Mouse (Mus musculus) midbrain, embryonic 15.5 days (tissue): ENCODE measurements around the gene Cct7. TPM values are rescaled to one million over a fixed set of nuclear protein-coding genes. Genes with fewer than 3 reads are reported as not detected.
A peak's percentile ranks its signal among the peaks of the same experiment; 100 is the strongest.

Experiments used
- ATAC-seq: fragments of 200-750 bp; cut with Nextera tagmentation; replicated peaks from 2 replicates; pipeline ENCODE4 v1.8.0; 2017; ENCODE audit warnings: moderate TSS enrichment
- H3K27ac ChIP-seq: fragments of 300-500 bp; sonication (generic); 2 replicates; pipeline ENCODE4 v1.5.1; 2015; ENCODE audit warnings: mild to moderate bottlenecking, inconsistent platforms
- H3K27me3 ChIP-seq: fragments of 300-500 bp; sonication (generic); replicated peaks from 2 replicates; pipeline ENCODE4 v1.6.1; 2015; ENCODE audit warnings: inconsistent platforms
- H3K36me3 ChIP-seq: fragments of 300-500 bp; sonication (generic); replicated peaks from 2 replicates; pipeline ENCODE4 v1.6.1; 2015; ENCODE audit warnings: inconsistent platforms
- H3K4me1 ChIP-seq: fragments of 300-500 bp; sonication (generic); 2 replicates; pipeline ENCODE4 v1.6.1; 2015; ENCODE audit warnings: inconsistent platforms
- H3K4me2 ChIP-seq: fragments of 300-500 bp; sonication (generic); 2 replicates; pipeline ENCODE4 v1.6.1; 2015; ENCODE audit warnings: inconsistent platforms, mild to moderate bottlenecking, moderate library complexity
- H3K4me3 ChIP-seq: fragments of 300-500 bp; sonication (generic); 2 replicates; pipeline ENCODE4 v1.5.1; 2015; ENCODE audit warnings: mild to moderate bottlenecking, inconsistent platforms
- H3K9ac ChIP-seq: fragments of 300-500 bp; sonication (generic); 2 replicates; pipeline ENCODE4 v1.6.1; 2015; ENCODE audit warnings: mild to moderate bottlenecking, inconsistent platforms
- H3K9me3 ChIP-seq: fragments of 300-500 bp; sonication (generic); 2 replicates; pipeline ENCODE4 v1.6.1; 2016; ENCODE audit warnings: inconsistent platforms
- WGBS: fragments of 180-500 bp; shearing (Covaris S2); methylation state at CpG from one replicate; pipeline ENCODE4 v1.1.7; 2015; ENCODE audit warnings: mixed read lengths; 5-methylcytosine and 5-hydroxymethylcytosine counted together
- polyA plus RNA-seq: library from polyadenylated mRNA; unstranded; fragments of >200 nt; fragmentation: Nextera tagmentation; extraction: Ambion mirVana; gene quantifications from 2 replicates; pipeline ENCODE4 v1.2.1, GENCODE M21; 2015

The Cct7 gene
- polyA plus RNA-seq, 1 experiment from 2014 or later: 586 TPM

- H3K9me3 ChIP-seq: no peaks in the 10 kb centered on the region
- ATAC-seq: no peak
These were observed 14.1 kb downstream of the Cct7 start for GRCm38 (mm10) chr6:85465381-85465780.

GRCm38 (mm10) chr6:85469660-85470430 is 18.5 kb downstream of the Cct7 start:
- Histone ChIP-seq H3K4me1 (no peaks in the 10 kb centered on the region), H3K4me2 (no peak overlapping the region), H3K4me3 (no peak overlapping the region), H3K36me3 (peaks cover 39% of the 10 kb centered on the region), H3K9me3 (no peaks in the 10 kb centered on the region), H3K9ac (no peak overlapping the region), H3K27ac (no peak overlapping the region), H3K27me3 (no peaks in the 10 kb centered on the region)
- ATAC-seq: no peak
- WGBS: 77% methylated on average over 5 of the region's 5 CpGs

More at GRCm38 (mm10) chr6:85465381-85465780, 14.1 kb downstream of the Cct7 start:
- Histone ChIP-seq H3K4me3 (no peak overlapping the region), H3K4me1 (no peaks in the 10 kb centered on the region), H3K4me2 (no peak overlapping the region), H3K36me3 (peaks cover 73% of the 10 kb centered on the region), H3K9ac (no peak overlapping the region), H3K27me3 (no peaks in the 10 kb centered on the region), H3K27ac (no peak overlapping the region)

DNA sequence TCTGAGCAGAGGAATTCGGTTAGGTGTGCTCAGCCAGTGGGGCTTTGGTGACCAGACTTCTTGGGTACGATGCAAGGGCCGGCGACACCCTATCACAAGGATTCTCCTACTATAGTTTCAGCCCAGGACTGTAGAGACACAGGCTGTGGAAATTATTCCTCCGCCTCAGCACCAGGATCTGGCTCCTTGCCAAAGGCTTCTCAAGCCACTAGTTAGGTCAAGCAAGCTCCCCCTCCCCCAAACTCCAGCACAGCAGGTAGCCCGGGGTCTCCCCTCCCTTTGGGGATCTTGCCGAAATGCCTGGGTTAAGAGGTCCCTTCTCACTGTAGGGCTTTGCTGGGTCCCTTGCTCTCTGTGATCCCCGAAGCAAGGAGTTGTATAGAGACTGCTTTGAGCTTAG is 20.6 kb downstream of the Cct7 start:
- H3K9me3 ChIP-seq: no peaks in the 10 kb centered on the region
- peaks cover 24% of the 10 kb centered on the region for H3K36me3 ChIP-seq
- 63% methylated on average over 8 of the region's 8 CpGs for WGBS
- H3K27me3 ChIP-seq: no peaks in the 10 kb centered on the region
- H3K4me2 ChIP-seq: no peak overlapping the region
- ATAC-seq: no peak
- no peaks in the 10 kb centered on the region for H3K4me1 ChIP-seq
- no peak overlapping the region for H3K27ac ChIP-seq
- no peak overlapping the region for H3K9ac ChIP-seq
- no peak overlapping the region for H3K4me3 ChIP-seq

DNA sequence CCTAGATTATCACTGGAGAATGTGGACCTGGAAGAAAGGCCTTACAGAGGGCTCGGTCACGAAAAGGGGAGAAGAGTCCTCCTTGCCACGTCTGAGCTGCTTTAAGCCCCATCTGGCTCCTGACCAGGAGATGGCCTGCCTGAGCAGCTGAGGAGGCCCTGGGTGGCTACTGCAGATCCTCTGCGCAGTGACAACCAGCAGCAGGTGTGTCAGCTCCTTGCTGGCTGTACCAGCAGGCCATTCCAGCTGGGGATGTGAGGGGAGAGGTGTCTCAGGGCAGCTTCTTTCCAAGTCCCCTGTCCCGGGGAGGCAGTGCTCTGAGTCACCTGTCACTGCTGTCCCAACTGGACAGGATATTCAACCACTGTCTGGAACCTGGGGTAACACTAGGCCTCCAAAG is 21.2 kb downstream of the Cct7 start:
- no peaks in the 10 kb centered on the region for H3K4me1 ChIP-seq
- no peak overlapping the region for H3K4me3 ChIP-seq
- no peaks in the 10 kb centered on the region for H3K27me3 ChIP-seq
- peaks cover 18% of the 10 kb centered on the region for H3K36me3 ChIP-seq
- H3K4me2 ChIP-seq: no peak overlapping the region
- ATAC-seq: no peak
- H3K9me3 ChIP-seq: no peaks in the 10 kb centered on the region
- H3K9ac ChIP-seq: no peak overlapping the region
- no peak overlapping the region for H3K27ac ChIP-seq
- 61% methylated on average over 5 of the region's 5 CpGs for WGBS

DNA sequence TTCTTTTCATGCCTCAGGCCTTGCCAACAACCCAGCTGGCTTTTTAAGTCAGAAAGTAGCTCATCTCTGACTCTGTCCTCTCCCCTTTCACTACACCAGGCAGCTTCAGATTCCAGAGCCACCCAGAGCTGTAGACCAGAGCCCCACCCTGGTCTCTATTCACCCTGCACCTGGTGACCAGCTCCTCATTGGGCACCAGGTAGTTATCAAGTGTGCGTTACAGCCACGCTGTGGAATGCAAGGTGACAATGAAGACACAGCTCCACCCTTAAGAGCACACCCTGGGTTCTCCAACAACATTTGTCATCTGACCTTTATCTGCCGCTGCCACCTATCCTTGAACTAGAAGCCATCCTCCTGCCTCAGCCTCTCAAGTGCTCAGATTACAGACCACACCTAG is 24.3 kb downstream of the Cct7 start:
- 90% methylated on average over 3 of the region's 3 CpGs for WGBS
- Histone ChIP-seq H3K4me1 (no peaks in the 10 kb centered on the region), H3K4me2 (no peak overlapping the region)

DNA sequence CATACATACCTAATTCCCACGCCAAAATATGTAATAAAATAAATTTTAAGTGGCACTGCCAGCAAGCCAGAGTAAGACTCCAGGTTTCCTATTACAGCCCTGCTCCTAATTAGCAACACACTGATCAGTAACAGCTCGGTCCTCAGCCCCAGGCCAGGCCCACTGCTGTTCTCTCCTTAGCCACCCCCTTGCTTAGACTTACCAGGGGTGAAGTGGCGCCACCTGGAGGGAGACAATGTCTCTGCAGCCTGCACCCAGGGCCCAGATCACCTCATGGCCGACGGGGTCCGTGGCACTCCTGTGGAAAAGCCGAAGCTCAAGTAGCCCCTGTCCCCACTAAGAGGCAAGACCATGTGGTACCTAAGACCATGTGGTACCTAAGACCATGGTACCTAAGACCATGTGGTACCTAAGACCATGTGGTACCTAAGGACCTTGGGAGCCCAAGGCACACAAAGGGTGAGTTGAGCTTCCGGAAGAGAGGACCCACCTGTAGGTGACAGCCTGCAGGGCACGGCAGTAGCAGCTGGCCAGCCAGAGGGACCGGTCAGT is 26.1 kb downstream of the Cct7 start:
- Histone ChIP-seq H3K4me1 (no peaks in the 10 kb centered on the region), H3K4me3 (no peak overlapping the region), H3K4me2 (no peak overlapping the region), H3K27ac (no peak overlapping the region), H3K9me3 (no peaks in the 10 kb centered on the region), H3K9ac (no peak overlapping the region), H3K27me3 (no peaks in the 10 kb centered on the region), H3K36me3 (0 out of 2 replicates have a peak, but pooled peaks cover 8% of the 10 kb centered on the region)
- peak; percentile 35; the same call in 1 of the 2 replicates for ATAC-seq
- 46% methylated on average over 10 of the region's 10 CpGs for WGBS

More for the DNA sequence above, 24.3 kb downstream of the Cct7 start:
- no peaks in the 10 kb centered on the region for H3K9me3 ChIP-seq
- ATAC-seq: no peak
- 0 out of 2 replicates have a peak, but pooled peaks cover 8% of the 10 kb centered on the region for H3K36me3 ChIP-seq
- no peak overlapping the region for H3K9ac ChIP-seq
- H3K27ac ChIP-seq: no peak overlapping the region
- no peaks in the 10 kb centered on the region for H3K27me3 ChIP-seq
- H3K4me3 ChIP-seq: no peak overlapping the region

DNA sequence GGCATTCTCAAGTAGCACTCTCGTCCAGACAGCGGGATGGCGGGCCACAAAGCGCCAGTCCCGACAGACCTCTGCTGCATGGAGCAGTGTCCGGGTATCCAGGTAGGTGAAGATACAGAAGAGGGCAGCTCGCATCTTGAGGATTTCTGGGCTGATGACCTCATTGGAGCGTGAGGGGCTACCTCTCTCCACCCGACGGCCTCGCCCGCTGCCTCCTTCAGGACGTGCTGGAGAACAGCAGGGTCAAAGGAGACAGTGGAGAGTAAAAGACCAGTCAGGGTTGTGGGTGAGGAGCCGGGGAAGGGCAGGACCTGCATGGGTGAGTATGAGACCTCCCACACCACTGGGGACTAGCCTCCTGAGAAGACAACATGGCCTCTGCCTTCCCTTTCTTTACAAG is 27.1 kb downstream of the Cct7 start:
- no peak overlapping the region for H3K9ac ChIP-seq
- no peak overlapping the region for H3K4me2 ChIP-seq
- no peak overlapping the region for H3K4me3 ChIP-seq
- H3K4me1 ChIP-seq: no peaks in the 10 kb centered on the region
- ATAC-seq: no peak
- no peaks in the 10 kb centered on the region for H3K27me3 ChIP-seq
- H3K36me3 ChIP-seq: 0 out of 2 replicates have a peak, but pooled peaks cover 5% of the 10 kb centered on the region
- H3K9me3 ChIP-seq: no peaks in the 10 kb centered on the region
- WGBS: 58% methylated on average over 14 of the region's 14 CpGs
- no peak overlapping the region for H3K27ac ChIP-seq

GRCm38 (mm10) chr6:85479979-85480378 is 28.7 kb downstream of the Cct7 start:
- H3K4me1 ChIP-seq: peaks cover 13% of the 10 kb centered on the region
- peaks cover 15% of the 10 kb centered on the region for H3K27me3 ChIP-seq
- H3K4me2 ChIP-seq: no peak overlapping the region
- 83% methylated on average over 5 of the region's 5 CpGs for WGBS
- ATAC-seq: no peak
- H3K9me3 ChIP-seq: no peaks in the 10 kb centered on the region
- no peak overlapping the region for H3K27ac ChIP-seq
- no peak overlapping the region for H3K9ac ChIP-seq
- no peaks in the 10 kb centered on the region for H3K36me3 ChIP-seq
- no peak overlapping the region for H3K4me3 ChIP-seq

DNA sequence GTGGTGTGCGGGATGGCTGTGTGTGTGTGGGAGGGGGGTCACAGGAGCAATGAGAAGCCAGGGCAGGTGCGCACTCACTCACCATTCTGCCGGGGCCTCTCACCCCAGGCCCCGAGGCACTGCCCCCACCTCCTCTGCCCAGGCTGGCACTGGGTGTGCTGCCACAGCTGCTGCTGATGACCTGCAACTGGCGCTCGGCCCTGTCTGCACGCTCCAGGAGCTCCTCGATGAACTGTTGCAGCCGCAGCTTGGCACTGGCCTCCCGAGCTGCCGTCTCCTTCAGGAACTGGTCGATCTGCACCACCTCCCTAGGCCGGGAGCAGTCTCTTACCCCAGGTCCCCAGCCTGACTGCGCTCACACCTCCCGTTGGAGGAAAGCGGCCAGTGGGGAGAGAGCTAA is 29.4 kb downstream of the Cct7 start:
- Histone ChIP-seq H3K4me1 (peaks cover 13% of the 10 kb centered on the region), H3K36me3 (no peaks in the 10 kb centered on the region), H3K9ac (no peak overlapping the region), H3K27me3 (peaks cover 22% of the 10 kb centered on the region), H3K4me2 (no peak overlapping the region), H3K9me3 (no peaks in the 10 kb centered on the region), H3K27ac (no peak overlapping the region), H3K4me3 (no peak overlapping the region)
- 71% methylated on average over 16 of the region's 16 CpGs for WGBS
- ATAC-seq: no peak

- Histone ChIP-seq H3K27me3 (peaks cover 35% of the 10 kb centered on the region), H3K4me1 (peaks cover 13% of the 10 kb centered on the region), H3K9ac (peak overlapping the region; percentile 15; the same call in 1 of the 2 replicates), H3K27ac (no peak overlapping the region), H3K4me3 (peak overlapping the region; percentile 36), H3K4me2 (peak overlapping the region; percentile 53), H3K9me3 (no peaks in the 10 kb centered on the region), H3K36me3 (no peaks in the 10 kb centered on the region)
- WGBS: 5% methylated on average over 86 of the region's 92 CpGs
- peak; percentile 40; the same call in 1 of the 2 replicates for ATAC-seq
These were observed 32.8 kb downstream of the Cct7 start for GRCm38 (mm10) chr6:85483843-85484721.

DNA sequence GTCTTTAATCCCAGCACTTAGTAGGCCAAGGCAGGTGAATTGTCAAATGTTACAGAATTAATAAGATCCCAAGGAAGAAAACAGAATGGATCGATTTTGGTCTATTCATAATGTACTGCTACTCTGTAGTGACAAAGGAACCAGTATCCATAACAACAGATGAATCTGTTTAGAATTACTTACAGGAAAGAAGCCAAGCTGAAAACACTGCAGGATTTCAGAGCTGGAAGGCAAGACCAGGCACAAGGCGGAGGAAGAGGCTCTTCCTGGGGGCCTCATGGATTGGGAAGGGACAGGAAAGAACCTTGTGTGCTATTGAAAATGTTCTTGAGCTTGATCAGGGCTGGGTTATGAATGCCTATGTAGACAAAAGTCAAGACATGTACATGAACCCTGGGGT is 34.4 kb downstream of the Cct7 start:
- Histone ChIP-seq H3K27me3 (peaks cover 35% of the 10 kb centered on the region), H3K4me3 (no peak overlapping the region), H3K9me3 (no peaks in the 10 kb centered on the region), H3K4me2 (no peak overlapping the region), H3K27ac (no peak overlapping the region), H3K4me1 (peaks cover 13% of the 10 kb centered on the region), H3K9ac (no peak overlapping the region), H3K36me3 (no peaks in the 10 kb centered on the region)
- WGBS: 68% methylated on average over 2 of the region's 2 CpGs
- ATAC-seq: no peak

DNA sequence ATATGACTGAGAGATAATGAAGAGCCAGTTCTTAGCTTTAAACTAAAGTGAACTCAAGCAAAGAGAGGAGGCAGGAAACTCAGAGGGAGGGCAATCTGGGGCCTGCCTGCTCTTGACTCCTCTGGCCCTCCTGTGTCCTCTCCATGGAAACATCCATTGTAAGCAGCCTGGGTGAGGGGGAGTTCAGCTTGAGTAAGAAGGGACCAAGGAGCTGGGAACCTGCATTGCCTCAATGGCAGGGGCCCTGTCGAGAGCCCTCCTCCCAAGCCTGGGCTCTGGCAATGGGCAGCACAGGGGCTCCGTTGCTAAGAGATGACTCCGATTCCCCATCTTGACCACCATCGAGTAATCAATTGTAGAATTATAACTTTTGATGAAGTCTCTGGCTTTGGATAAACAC is 37.2 kb downstream of the Cct7 start:
- Histone ChIP-seq H3K4me3 (no peak overlapping the region), H3K36me3 (no peaks in the 10 kb centered on the region), H3K4me2 (no peak overlapping the region), H3K9ac (no peak overlapping the region), H3K27ac (no peak overlapping the region), H3K27me3 (peaks cover 35% of the 10 kb centered on the region), H3K9me3 (no peaks in the 10 kb centered on the region), H3K4me1 (peaks cover 13% of the 10 kb centered on the region)
- ATAC-seq: no peak
- 19% methylated on average over 4 of the region's 4 CpGs for WGBS
